Mouse (Mus musculus): Measurements from ENCODE around the gene Shisal2b. TPM values are rescaled to one million over a fixed set of nuclear protein-coding genes. Genes with fewer than 3 reads are reported as not detected.

Shisal2b gene
- polyA plus RNA-seq (2017; shearing (Covaris generic)): not detected

GRCm38 (mm10) chr13:104863127-104863979, at the start of gene Shisal2b:
Shisal2b (minus strand) TSS chr13:104863893.

GRCm38 (mm10) chr13:104816635-104817571, 46.8 kb downstream of the Shisal2b start, which contains the start of gene Cwc27:
Cwc27 (minus strand) TSS chr13:104817142.

Other genes starting within 250 kb of the Shisal2b start
- 3.2 TPM for gene Srek1ip1, start 71.4 kb downstream of the Shisal2b start, polyA plus RNA-seq (2017; shearing (Covaris generic))
- gene Cwc27, start 46.8 kb downstream of the Shisal2b start, polyA plus RNA-seq (2017; shearing (Covaris generic)): 18.9 TPM
- not detected for gene Rgs7bp, start 191.0 kb upstream of the Shisal2b start, polyA plus RNA-seq (2017; shearing (Covaris generic))
- not detected for gene 4933425L06Rik, start 218.2 kb upstream of the Shisal2b start, polyA plus RNA-seq (2017; shearing (Covaris generic))